ENCODE assay signal across 16 mouse cellular contexts in the genomic region with DNA sequence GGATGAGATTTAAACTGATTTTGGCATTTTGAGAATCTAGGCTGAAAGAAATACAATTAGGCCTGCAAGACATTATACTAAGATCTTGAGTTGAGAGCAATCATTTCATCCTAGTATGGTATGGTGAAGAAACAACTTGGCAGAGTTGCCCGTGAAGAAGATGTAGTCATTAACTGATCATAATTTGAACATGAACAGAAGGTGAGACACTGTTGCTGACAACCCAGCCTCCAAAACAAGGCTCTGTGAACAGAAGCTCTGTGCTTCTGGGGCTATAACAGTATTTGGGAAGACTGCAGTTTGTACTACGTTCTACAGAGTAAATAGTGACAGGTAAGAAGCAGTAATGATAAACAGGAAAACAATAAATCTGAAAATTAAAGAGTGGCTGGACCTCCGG. TPM values are rescaled to one million over a fixed set of nuclear protein-coding genes. Genes with fewer than 3 reads are reported as not detected.
A peak's percentile ranks its signal among the peaks of the same experiment; 100 is the strongest.
DNase-seq lines count a peak whose midpoint lies in the region; TF ChIP-seq lines count a peak whose summit lies in the region.
"Had no signal": no experiment of that assay in that cellular context is flagged by ENCODE, and none has a peak within 500 bp of the region (broad histone marks: within the 10 kb centered on the region; RNA-seq: fewer than 3 reads in every experiment).

No protein-coding gene starts in this region.

- DNase-seq in layer of hippocampus, adult 11-12 months (ENCODE audit: low spot score): peak; percentile 25
- DNase-seq in layer of hippocampus, postnatal 25 days (ENCODE audit: extremely low spot score in 1 of 2, low spot score in 1 of 2): no peak
- DNase-seq in layer of hippocampus, adult 9-11 months: peak; percentile 54
- DNase-seq in layer of hippocampus, postnatal 36 days: no peak
- peak; percentile 18 for DNase-seq in brain, embryonic 14.5 days (ENCODE audit: low read depth)
- no peak for DNase-seq in gastrocnemius, postnatal 10 days
- DNase-seq: adrenal gland, adult 8-10 months; adrenal gland, postnatal 25 days; cerebellum, adult 11 months; cerebellum, adult 2 months; cerebellum, adult 9-11 months; cerebellum, postnatal 25 days; gastrocnemius, postnatal 36 days; heart, adult 2 months; heart, postnatal 14 days; heart, postnatal 4 days had no signal

- TF ChIP-seq POLR2A in brain, embryonic 14.5 days (IDR thresholded peaks at IDR 0.05; ENCODE audit: borderline replicate concordance, extremely low read depth, insufficient read depth, insufficient read length, poor library complexity, severe bottlenecking): no peak

- TF ChIP-seq CTCF in brain, embryonic 14.5 days (IDR thresholded peaks at IDR 0.05; ENCODE audit: borderline replicate concordance, extremely low read depth, insufficient read depth, insufficient read length): no peak

RNA-seq across cellular contexts. Expression of gene Nuf2, which starts 28.4 kb away (rescaled TPM):
- total RNA-seq in layer of hippocampus, postnatal 25 days (2021): 1 to 10 TPM; 5.0 to 6.5 TPM
- total RNA-seq in layer of hippocampus, postnatal 36 days (2021): 1 to 10 TPM; 4.0 to 4.6 TPM
- 11.9 and 16.9 TPM in 2 replicates for polyA plus RNA-seq in brain, embryonic 14.5 days (2012; rRNA removed)
- 1 to 10 TPM; 6.8 to 8.4 TPM for total RNA-seq in gastrocnemius, postnatal 10 days (2021)

Comparison
In these comparisons a context has a peak if more than half of its experiments do, and no peak if none do; other contexts are left out.
1. DNase-seq: peak in layer of hippocampus, adult 11-12 months (single experiment), layer of hippocampus, adult 9-11 months (single experiment) and brain, embryonic 14.5 days (single experiment); none in layer of hippocampus, postnatal 25 days (0 of 2), layer of hippocampus, postnatal 36 days (0 of 2) and gastrocnemius, postnatal 10 days (single experiment).